Mouse (Mus musculus) embryonic facial prominence, embryonic 15.5 days (tissue): ENCODE results near the gene Foxf1. TPM values are rescaled to one million over a fixed set of nuclear protein-coding genes. Genes with fewer than 3 reads are reported as not detected.

Source experiments
- ATAC-seq: fragments of 200-750 bp; cut with Nextera tagmentation; 2 replicates; pipeline ENCODE4 v1.8.0; 2017; ENCODE audit warnings: low read depth, moderate TSS enrichment; ENCODE audit not compliant: insufficient number of reproducible peaks, low FRiP score, low TSS enrichment
- H3K27ac ChIP-seq: fragments of 300-500 bp; sonication (generic); replicated peaks from 2 replicates; pipeline ENCODE4 v1.5.1; 2015; ENCODE audit warnings: mild to moderate bottlenecking, inconsistent platforms
- H3K27me3 ChIP-seq: fragments of 300-500 bp; sonication (generic); 2 replicates; pipeline ENCODE4 v1.6.1; 2015; ENCODE audit warnings: inconsistent platforms
- H3K36me3 ChIP-seq: fragments of 300-500 bp; sonication (generic); 2 replicates; pipeline ENCODE4 v1.6.1; 2015; ENCODE audit warnings: mild to moderate bottlenecking, inconsistent platforms
- H3K4me1 ChIP-seq: fragments of 300-500 bp; sonication (generic); 2 replicates; pipeline ENCODE4 v1.6.1; 2015; ENCODE audit warnings: inconsistent platforms
- H3K4me2 ChIP-seq: fragments of 300-500 bp; sonication (generic); replicated peaks from 2 replicates; pipeline ENCODE4 v1.6.1; 2015; ENCODE audit warnings: mild to moderate bottlenecking, inconsistent platforms
- H3K4me3 ChIP-seq: fragments of 300-500 bp; sonication (generic); replicated peaks from 2 replicates; pipeline ENCODE4 v1.5.1; 2015; ENCODE audit warnings: mild to moderate bottlenecking, inconsistent platforms
- H3K9ac ChIP-seq: fragments of 300-500 bp; sonication (generic); 2 replicates; pipeline ENCODE4 v1.6.1; 2015; ENCODE audit warnings: inconsistent platforms
- H3K9me3 ChIP-seq: fragments of 300-500 bp; sonication (generic); replicated peaks from 2 replicates; pipeline ENCODE4 v1.6.1; 2016; ENCODE audit warnings: inconsistent platforms
- WGBS: fragments of 180-500 bp; shearing (Covaris S2); methylation state at CpG from one replicate; pipeline ENCODE4 v1.1.7; 2015; 5-methylcytosine and 5-hydroxymethylcytosine counted together
- polyA plus RNA-seq: library from polyadenylated mRNA; unstranded; fragments of >200 nt; fragmentation: Nextera tagmentation; extraction: Ambion mirVana; gene quantifications from 2 replicates; pipeline ENCODE4 v1.2.1, GENCODE M21; 2015

Foxf1 gene
- polyA plus RNA-seq, 1 experiment from 2014 or later = 10.1 TPM

DNA sequence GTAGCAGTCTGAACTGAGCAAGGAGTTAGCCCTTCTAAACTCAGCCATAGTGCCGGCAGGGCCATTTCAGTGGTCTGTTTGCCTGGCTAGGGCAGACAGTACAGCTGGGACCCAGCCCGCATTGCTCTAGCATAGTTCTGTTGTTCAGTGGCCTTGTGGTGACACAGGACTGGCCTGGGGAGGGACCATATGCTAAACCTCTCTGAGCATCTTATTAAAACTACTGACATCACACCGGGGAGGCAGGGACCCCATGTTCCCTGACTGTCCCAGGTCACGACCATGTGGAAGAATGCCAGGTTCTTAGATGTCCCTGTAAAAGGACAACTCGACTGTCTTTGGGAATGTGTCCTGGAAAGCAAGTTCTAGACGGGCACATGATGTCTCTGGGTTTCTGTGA, 8.0 kb downstream of the Foxf1 start:
- H3K4me2 ChIP-seq = no peak overlapping the region
- ATAC-seq = no peak
- H3K27ac ChIP-seq = no peak overlapping the region
- no peaks in the 10 kb centered on the region for H3K9me3 ChIP-seq
- H3K4me1 ChIP-seq = peaks cover 19% of the 10 kb centered on the region
- no peak overlapping the region for H3K4me3 ChIP-seq
- 27% methylated on average over 6 of the region's 6 CpGs for WGBS
- H3K27me3 ChIP-seq = peaks cover 67% of the 10 kb centered on the region
- H3K36me3 ChIP-seq = peaks cover 2% of the 10 kb centered on the region
- no peak overlapping the region for H3K9ac ChIP-seq

GRCm38 (mm10) chr8:121092627-121093026, 8.4 kb downstream of the Foxf1 start:
- WGBS = 3% methylated on average over 16 of the region's 16 CpGs
- peaks cover 62% of the 10 kb centered on the region for H3K27me3 ChIP-seq
- no peak for ATAC-seq
- H3K9ac ChIP-seq = no peak overlapping the region
- no peak overlapping the region for H3K4me2 ChIP-seq
- H3K27ac ChIP-seq = no peak overlapping the region
- H3K9me3 ChIP-seq = no peaks in the 10 kb centered on the region
- no peak overlapping the region for H3K4me3 ChIP-seq
- H3K4me1 ChIP-seq = peaks cover 19% of the 10 kb centered on the region
- peaks cover 7% of the 10 kb centered on the region for H3K36me3 ChIP-seq

- peaks cover 54% of the 10 kb centered on the region for H3K27me3 ChIP-seq
Observed at GRCm38 (mm10) chr8:121093496-121093895, 9.3 kb downstream of the Foxf1 start.

GRCm38 (mm10) chr8:121104049-121104818, 20.0 kb downstream of the Foxf1 start:
- 48% methylated on average over 17 of the region's 17 CpGs for WGBS
- Histone ChIP-seq H3K27me3 (no peaks in the 10 kb centered on the region), H3K36me3 (peaks cover 61% of the 10 kb centered on the region), H3K27ac (no peak overlapping the region), H3K4me2 (no peak overlapping the region), H3K4me3 (no peak overlapping the region), H3K9ac (no peak overlapping the region), H3K9me3 (no peaks in the 10 kb centered on the region), H3K4me1 (peaks cover 22% of the 10 kb centered on the region)
- ATAC-seq = no peak

More at GRCm38 (mm10) chr8:121093496-121093895, 9.3 kb downstream of the Foxf1 start:
- H3K4me2 ChIP-seq = no peak overlapping the region
- H3K4me3 ChIP-seq = no peak overlapping the region
- peaks cover 19% of the 10 kb centered on the region for H3K4me1 ChIP-seq
- no peak overlapping the region for H3K9ac ChIP-seq
- ATAC-seq = no peak
- no peaks in the 10 kb centered on the region for H3K9me3 ChIP-seq
- H3K36me3 ChIP-seq = peaks cover 16% of the 10 kb centered on the region
- H3K27ac ChIP-seq = no peak overlapping the region
- WGBS = 49% methylated on average over 6 of the region's 6 CpGs

DNA sequence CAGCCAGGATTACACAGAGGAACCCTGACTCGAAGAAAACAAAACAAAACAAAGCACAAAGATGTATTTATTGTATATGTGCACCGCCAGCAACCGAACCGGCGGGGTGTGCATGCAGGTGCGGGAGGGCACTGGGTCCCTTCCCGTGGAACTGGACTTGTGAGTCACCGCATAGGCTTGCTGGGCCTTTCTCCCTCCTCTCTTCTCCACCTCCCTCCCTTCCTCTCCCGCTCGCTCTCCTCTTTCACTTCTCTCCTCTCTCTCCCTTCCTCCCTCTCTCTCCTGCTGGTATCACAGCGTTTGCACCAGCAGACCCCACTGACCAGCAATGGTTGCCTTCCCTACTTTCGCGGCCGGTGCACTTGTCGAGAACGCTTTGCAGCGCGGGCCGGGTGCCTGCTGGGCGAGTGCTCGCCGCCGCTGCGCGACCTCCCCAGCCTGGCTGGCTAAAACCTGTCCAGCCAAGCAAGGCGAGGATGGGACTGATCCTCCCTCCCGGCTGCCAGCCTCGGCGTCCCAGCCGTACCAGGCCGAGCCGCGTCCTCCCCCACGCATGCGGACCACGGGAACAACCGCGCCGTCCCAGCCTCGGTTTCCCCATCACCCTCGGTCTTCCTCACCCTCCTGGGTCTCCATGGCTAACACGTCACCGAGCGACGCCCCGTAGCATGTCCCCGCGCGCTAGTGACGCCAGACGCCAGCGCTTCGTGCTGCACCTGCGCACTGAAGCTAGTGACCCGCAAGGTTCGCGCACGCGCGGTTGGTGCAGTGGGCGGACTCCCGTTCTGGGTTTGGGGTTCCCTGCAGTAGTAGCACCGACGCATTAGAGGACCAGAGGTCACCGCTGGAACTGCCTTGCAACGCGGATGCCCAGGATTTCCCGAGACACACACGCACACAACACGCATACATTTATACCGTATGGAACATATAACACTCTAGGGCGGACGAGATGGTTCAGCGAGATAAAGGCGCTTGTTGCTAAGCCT, 23.8 kb downstream of the Foxf1 start, which contains the start of gene Mthfsd:
Mthfsd (minus strand) TSS at position 725 of the 989 bp plus-strand sequence.
- Histone ChIP-seq H3K9ac (peak within 1 kb of the TSS; percentile 98), H3K27ac (peak within 1 kb of the TSS; percentile 76), H3K4me3 (peak within 1 kb of the TSS; percentile 98), H3K4me2 (peak within 1 kb of the TSS; percentile 83), H3K4me1 (peaks cover 23% of the 10 kb centered on the region), H3K9me3 (no peaks in the 10 kb centered on the region), H3K27me3 (peaks cover 8% of the 10 kb centered on the region), H3K36me3 (peaks cover 25% of the 10 kb centered on the region)
- WGBS = under 1% methylated on average over 75 of the region's 75 CpGs
- ATAC-seq = peak; percentile 87

DNA sequence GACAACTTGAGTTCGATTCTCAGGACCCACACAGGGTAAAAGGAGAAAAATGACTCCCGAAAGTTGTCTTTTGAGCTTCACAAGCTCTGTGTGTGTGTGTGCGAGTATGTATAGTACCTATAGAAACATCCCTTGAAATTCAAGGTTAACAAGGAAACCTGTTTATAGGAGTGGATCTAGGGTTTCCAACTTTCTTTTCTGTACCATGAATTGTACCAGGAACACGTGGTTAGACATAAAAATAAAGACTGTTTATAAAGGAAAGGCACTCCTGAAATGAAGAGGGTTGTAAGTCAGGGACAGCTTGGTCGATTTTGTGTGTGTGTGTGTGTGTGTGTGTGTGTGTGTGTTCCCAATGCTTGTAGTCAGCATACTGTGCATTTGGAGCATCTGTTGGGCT, 24.5 kb downstream of the Foxf1 start:
- Histone ChIP-seq H3K4me3 (peak overlapping the region; percentile 98), H3K27me3 (peaks cover 11% of the 10 kb centered on the region), H3K9me3 (no peaks in the 10 kb centered on the region), H3K9ac (peak overlapping the region; percentile 98), H3K4me1 (peaks cover 28% of the 10 kb centered on the region), H3K36me3 (peaks cover 19% of the 10 kb centered on the region; the same call in 1 of the 2 replicates), H3K4me2 (peak overlapping the region; percentile 83), H3K27ac (0 out of 2 replicates have a peak overlapping the region, but pooled peaks have one; percentile 76)
- WGBS = 7% methylated on average over 5 of the region's 5 CpGs
- ATAC-seq = no peak

DNA sequence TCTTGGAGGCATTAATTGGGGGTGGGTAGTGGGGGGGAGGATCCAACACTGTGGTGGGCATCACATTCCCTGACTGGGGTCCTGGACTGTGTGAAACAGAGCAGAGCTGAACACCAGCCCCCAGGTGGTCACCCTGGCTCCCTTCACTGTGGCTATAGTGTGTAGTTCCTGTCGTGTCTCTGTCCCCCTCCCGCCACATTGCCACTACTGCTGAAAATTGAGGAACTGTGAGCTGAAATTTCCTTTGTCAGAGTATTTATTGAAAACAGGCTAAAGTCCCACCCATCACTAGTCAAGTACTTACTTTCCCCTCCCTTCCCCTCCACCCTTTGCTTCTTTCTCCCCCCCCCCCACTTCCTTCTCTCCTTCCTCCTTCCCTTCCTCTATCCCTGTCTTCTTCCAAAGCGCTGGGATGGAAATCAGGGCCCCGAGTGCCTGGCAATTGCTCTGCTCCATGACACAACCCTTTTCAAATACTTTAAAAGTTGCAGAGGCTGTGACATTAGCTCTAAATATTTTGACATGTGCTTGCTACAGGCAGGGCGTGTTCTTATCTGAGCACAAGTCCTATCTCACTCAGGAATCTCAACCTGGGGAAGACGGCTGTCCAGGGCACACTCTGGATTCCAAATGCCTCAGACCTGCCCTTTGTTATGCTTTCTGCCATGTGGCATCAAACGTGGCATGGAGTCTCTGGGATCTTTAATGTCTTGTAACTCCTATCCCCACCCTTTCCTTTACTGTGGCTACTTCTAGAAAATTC, 27.1 kb downstream of the Foxf1 start:
- ATAC-seq = no peak
- H3K36me3 ChIP-seq = peaks cover 2% of the 10 kb centered on the region; the same call in 1 of the 2 replicates
- H3K27me3 ChIP-seq = peaks cover 35% of the 10 kb centered on the region
- H3K4me2 ChIP-seq = no peak overlapping the region
- H3K9me3 ChIP-seq = no peaks in the 10 kb centered on the region
- H3K27ac ChIP-seq = no peak overlapping the region
- H3K9ac ChIP-seq = no peak overlapping the region
- H3K4me1 ChIP-seq = peaks cover 32% of the 10 kb centered on the region
- H3K4me3 ChIP-seq = no peak overlapping the region
- WGBS = 40% methylated on average over 7 of the region's 7 CpGs

GRCm38 (mm10) chr8:121113261-121113660, 29.1 kb downstream of the Foxf1 start:
- 1% methylated on average over 21 of the region's 21 CpGs for WGBS
- Histone ChIP-seq H3K4me3 (no peak overlapping the region), H3K27me3 (peaks cover 54% of the 10 kb centered on the region), H3K4me1 (peaks cover 36% of the 10 kb centered on the region), H3K9ac (no peak overlapping the region), H3K36me3 (no peaks in the 10 kb centered on the region), H3K4me2 (no peak overlapping the region), H3K9me3 (no peaks in the 10 kb centered on the region), H3K27ac (no peak overlapping the region)
- ATAC-seq = no peak

- Histone ChIP-seq H3K9ac (no peak overlapping the region), H3K4me2 (no peak overlapping the region), H3K9me3 (no peaks in the 10 kb centered on the region), H3K36me3 (no peaks in the 10 kb centered on the region), H3K4me1 (peaks cover 31% of the 10 kb centered on the region), H3K4me3 (0 out of 2 replicates have a peak overlapping the region, but pooled peaks have one; percentile 1), H3K27ac (no peak overlapping the region), H3K27me3 (peaks cover 73% of the 10 kb centered on the region)
- 2% methylated on average over 25 of the region's 25 CpGs for WGBS
- no peak for ATAC-seq
Observed at GRCm38 (mm10) chr8:121115136-121115535, 30.9 kb downstream of the Foxf1 start.

- 0% methylated on average over 25 of the region's 25 CpGs for WGBS
- peak; percentile 74 for ATAC-seq
Observed at GRCm38 (mm10) chr8:121115948-121116347, 31.8 kb downstream of the Foxf1 start, which contains the start of gene Foxc2. Gene Foxc2, plus strand, starts transcription at chr8:121116171.

More at GRCm38 (mm10) chr8:121115948-121116347, 31.8 kb downstream of the Foxf1 start, which contains the start of gene Foxc2:
- peaks cover 31% of the 10 kb centered on the region for H3K4me1 ChIP-seq
- H3K36me3 ChIP-seq = no peaks in the 10 kb centered on the region
- H3K9ac ChIP-seq = peak within 1 kb of the TSS; percentile 42
- H3K9me3 ChIP-seq = no peaks in the 10 kb centered on the region
- peak within 1 kb of the TSS; percentile 47 for H3K4me3 ChIP-seq
- peak within 1 kb of the TSS; percentile 44 for H3K27ac ChIP-seq
- H3K27me3 ChIP-seq = peaks cover 81% of the 10 kb centered on the region
- peak within 1 kb of the TSS; percentile 79 for H3K4me2 ChIP-seq
